Mouse (Mus musculus) C2C12 (cell line): Measurements from ENCODE around the gene Adam15. TPM values are rescaled to one million over a fixed set of nuclear protein-coding genes. Genes with fewer than 3 reads are reported as not detected.
A peak's percentile ranks its signal among the peaks of the same experiment; 100 is the strongest.

Source experiments
- H3K27me3 ChIP-seq: one replicate; pipeline ENCODE4 v1.6.1; 2011; ENCODE audit not compliant: control insufficient read depth, insufficient read depth, insufficient read length
- H3K36me3 ChIP-seq: one replicate; pipeline ENCODE4 v1.6.1; 2011; ENCODE audit not compliant: control insufficient read depth, insufficient read depth
- H3K4me3 ChIP-seq: one replicate; pipeline ENCODE4 v1.5.1; 2011; ENCODE audit warnings: mild to moderate bottlenecking, control low read depth; ENCODE audit not compliant: poor library complexity, insufficient read depth, severe bottlenecking
- H3K79me2 ChIP-seq: one replicate; pipeline ENCODE4 v1.6.1; 2011; ENCODE audit not compliant: control insufficient read depth, insufficient read depth
- H3K79me3 ChIP-seq: one replicate; pipeline ENCODE4 v1.6.1; 2011; ENCODE audit warnings: low read depth, control low read depth
- H3ac ChIP-seq: one replicate; pipeline ENCODE3; 2011; ENCODE audit warnings: low read depth; ENCODE audit not compliant: control insufficient read depth, insufficient read length
- CEBPB ChIP-seq: IDR thresholded peaks from one replicate; pipeline ENCODE4 v1.6.1; 2011; ENCODE audit warnings: low read depth, mild to moderate bottlenecking, control low read depth, moderate library complexity
- CTCF ChIP-seq: IDR thresholded peaks from one replicate; pipeline ENCODE4 v1.5.1; 2011; ENCODE audit not compliant: control insufficient read depth, insufficient read depth, insufficient read length
- FOSL1 ChIP-seq: IDR thresholded peaks from one replicate; pipeline ENCODE4 v1.8.0; 2011; ENCODE audit warnings: mild to moderate bottlenecking, low read length; ENCODE audit not compliant: poor library complexity, insufficient read depth, severe bottlenecking
- MAX ChIP-seq: IDR thresholded peaks from one replicate; pipeline ENCODE4 v1.6.1; 2011; ENCODE audit warnings: mild to moderate bottlenecking, control low read depth
- MYOD1 ChIP-seq: IDR thresholded peaks from one replicate; pipeline ENCODE4 v1.6.1; 2011; ENCODE audit warnings: low read depth; ENCODE audit not compliant: control insufficient read depth, insufficient read length
- MYOG ChIP-seq: IDR thresholded peaks from one replicate; pipeline ENCODE4 v1.6.1; 2011; ENCODE audit not compliant: control insufficient read depth, insufficient read length; ENCODE audit errors: extremely low read depth
- USF1 ChIP-seq: IDR thresholded peaks from one replicate; pipeline ENCODE4 v1.6.1; 2011; ENCODE audit warnings: low read depth, mild to moderate bottlenecking, control low read depth, moderate library complexity
- polyA plus RNA-seq: library from polyadenylated mRNA; unstranded; fragments of >200 nt; fragmentation: generic; extraction: Trizol; gene quantifications from one replicate; pipeline ENCODE4 v1.2.1, GENCODE M21; 2012; ENCODE audit warnings: missing spikeins

The Adam15 gene
- polyA plus RNA-seq, 1 experiment: 60.2 TPM

GRCm38 (mm10) chr3:89393605-89394004 lies 43.8 kb upstream of the Adam15 start:
- no peaks in the 10 kb centered on the region for H3K36me3 ChIP-seq
- peaks cover 44% of the 10 kb centered on the region for H3K79me2 ChIP-seq
- peaks cover 2% of the 10 kb centered on the region for H3K79me3 ChIP-seq
- H3K4me3 ChIP-seq: peak overlapping the region; percentile 61
- TF ChIP-seq CTCF (no peak), CEBPB (no peak), MAX (no peak), MYOG (no peak), FOSL1 (no peak), USF1 (no peak), MYOD1 (no peak)
- peak overlapping the region; percentile 45 for H3ac ChIP-seq
- no peaks in the 10 kb centered on the region for H3K27me3 ChIP-seq

DNA sequence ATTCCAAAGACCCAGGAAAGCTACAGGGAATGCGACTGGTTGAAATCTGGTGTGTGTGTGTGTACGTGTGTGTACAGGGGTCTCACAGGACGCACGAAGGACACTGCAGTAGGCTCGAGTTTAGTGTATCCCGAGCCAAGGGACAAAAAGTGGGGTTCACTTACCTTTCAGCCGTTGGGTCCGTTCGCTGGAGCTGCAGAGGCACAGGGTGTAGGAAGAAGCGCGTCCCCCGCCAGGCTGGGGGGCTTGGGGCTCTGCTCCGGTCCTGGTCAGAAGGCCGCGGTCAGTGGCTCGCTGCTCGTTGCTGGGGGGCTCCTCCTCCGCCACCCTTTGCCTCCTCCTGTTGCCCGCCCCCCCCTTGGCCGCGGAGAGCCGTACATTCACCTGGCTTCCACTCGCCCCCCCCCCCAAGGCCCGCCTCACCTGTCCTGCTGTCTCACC lies 43.1 kb upstream of the Adam15 start:
- TF ChIP-seq CEBPB: no peak
- TF ChIP-seq MYOD1: no peak
- TF ChIP-seq MAX: no peak
- no peak for TF ChIP-seq FOSL1
- peaks cover 50% of the 10 kb centered on the region for H3K79me2 ChIP-seq
- peaks cover 2% of the 10 kb centered on the region for H3K79me3 ChIP-seq
- no peaks in the 10 kb centered on the region for H3K36me3 ChIP-seq
- H3K4me3 ChIP-seq: peak overlapping the region; percentile 61
- H3K27me3 ChIP-seq: no peaks in the 10 kb centered on the region
- peak overlapping the region; percentile 69 for H3ac ChIP-seq

GRCm38 (mm10) chr3:89391663-89392511 lies 42.1 kb upstream of the Adam15 start:
- Histone ChIP-seq H3K27me3 (no peaks in the 10 kb centered on the region), H3K79me2 (peaks cover 60% of the 10 kb centered on the region), H3K4me3 (peak overlapping the region; percentile 61), H3ac (peak overlapping the region; percentile 63), H3K36me3 (no peaks in the 10 kb centered on the region), H3K79me3 (peaks cover 2% of the 10 kb centered on the region)
- no peak for TF ChIP-seq MYOG
- peak; percentile 52 for TF ChIP-seq MAX

DNA sequence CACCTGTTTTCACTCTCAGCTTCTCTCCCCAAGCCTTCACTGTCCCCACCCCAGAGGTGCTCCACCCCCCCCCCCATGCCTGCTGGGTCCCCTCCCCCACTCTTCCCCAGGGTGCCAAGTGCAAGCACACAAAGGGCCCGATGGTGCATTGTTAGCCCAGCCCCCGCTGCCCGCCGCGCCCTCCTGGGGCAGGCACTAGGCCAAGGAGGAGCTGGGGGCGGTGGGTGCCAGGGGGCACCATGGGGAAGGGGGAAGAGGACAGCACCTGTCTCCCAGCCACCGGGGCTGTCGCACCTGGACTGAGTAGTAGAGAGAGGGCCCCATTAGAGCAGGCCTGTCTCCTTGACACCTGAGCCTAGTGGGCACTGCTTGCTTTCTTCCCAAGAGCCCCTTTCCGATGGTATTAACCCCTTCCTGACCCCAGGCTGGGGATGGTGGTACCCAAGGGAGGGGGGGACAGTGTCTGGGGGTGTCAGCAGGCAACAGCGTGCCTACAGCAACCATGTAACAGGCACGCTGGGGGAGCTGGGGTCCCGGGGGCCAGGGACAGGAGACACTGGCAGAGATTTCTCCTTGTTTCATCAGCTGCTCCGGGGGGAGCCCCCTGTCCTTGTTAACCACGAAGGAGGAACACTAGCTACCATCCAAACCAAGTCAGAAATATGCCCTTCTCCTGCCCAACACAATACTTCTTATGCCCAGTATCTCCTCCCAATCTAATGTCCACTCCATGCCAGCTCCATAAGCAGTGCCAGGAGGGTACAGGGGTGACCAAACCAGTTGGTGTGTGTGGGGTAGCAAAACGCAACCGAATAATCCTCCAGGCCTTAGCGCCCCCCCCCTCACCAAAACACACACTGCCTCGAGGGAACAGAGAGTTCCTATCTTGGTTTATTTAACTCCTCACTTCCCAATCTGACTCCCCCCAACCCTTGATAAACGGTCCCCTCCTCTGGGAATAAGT lies 41.2 kb upstream of the Adam15 start:
- H3K79me3 ChIP-seq: peaks cover 2% of the 10 kb centered on the region
- no peaks in the 10 kb centered on the region for H3K27me3 ChIP-seq
- H3K4me3 ChIP-seq: peak overlapping the region; percentile 61
- peaks cover 60% of the 10 kb centered on the region for H3K79me2 ChIP-seq
- H3K36me3 ChIP-seq: no peaks in the 10 kb centered on the region
- TF ChIP-seq CEBPB: no peak
- peak overlapping the region; percentile 25 for H3ac ChIP-seq

DNA sequence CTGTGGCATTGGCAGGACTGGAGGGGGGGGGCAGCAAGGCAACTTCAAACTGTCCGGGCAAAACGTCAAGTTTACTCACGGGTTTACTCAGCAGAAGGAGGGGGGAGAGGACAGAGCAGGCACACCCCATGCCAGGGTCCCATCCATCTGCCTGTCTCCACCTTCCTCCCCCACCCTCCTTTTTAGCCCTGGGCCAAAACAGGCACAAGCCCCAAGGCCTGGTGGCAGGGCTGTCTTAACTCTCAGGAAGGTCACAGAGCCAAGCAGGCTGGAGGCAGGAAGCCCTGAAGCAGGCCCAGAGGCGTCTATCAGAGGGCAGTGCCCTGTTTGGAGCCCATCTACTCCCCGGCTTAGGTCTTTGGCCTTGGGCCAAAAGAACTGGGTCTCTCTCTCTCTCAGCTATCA lies 40.3 kb upstream of the Adam15 start:
- Histone ChIP-seq H3K79me2 (peaks cover 60% of the 10 kb centered on the region), H3K79me3 (peaks cover 2% of the 10 kb centered on the region), H3K4me3 (no peak overlapping the region), H3ac (no peak overlapping the region), H3K36me3 (no peaks in the 10 kb centered on the region), H3K27me3 (no peaks in the 10 kb centered on the region)
- TF ChIP-seq CTCF (no peak), CEBPB (no peak), MAX (no peak), MYOD1 (no peak), MYOG (no peak), FOSL1 (no peak), USF1 (no peak)
